ENCODE assay signal across 8 mouse cellular contexts in genomic region chr7:134027020-134027415, GRCm38 (mm10).
DNase-seq lines count a peak whose midpoint lies in the region; ATAC-seq and TF ChIP-seq lines count a peak whose summit lies in the region.

No protein-coding gene starts in this region.

- H3K27ac ChIP-seq in hindbrain, embryonic 10.5 days = peak overlapping the region; percentile 60
- no peak overlapping the region for H3K27ac ChIP-seq in hindbrain, embryonic 13.5 days
- 0 out of 2 replicates have a peak overlapping the region, but pooled peaks have one; percentile 42 for H3K27ac ChIP-seq in cortical plate, adult 2 months (ENCODE audit: insufficient read depth, low read length)
- peak overlapping the region; percentile 82 for H3K27ac ChIP-seq in limb, embryonic 14.5 days (replicated peaks; ENCODE audit: low read depth, low read length)

- WGBS in hindbrain, embryonic 10.5 days = 35% methylated on average over 5 of the region's 5 CpGs
- 19% methylated on average over 5 of the region's 5 CpGs for WGBS in hindbrain, embryonic 13.5 days
- WGBS in limb, embryonic 14.5 days = 75% methylated on average over 5 of the region's 5 CpGs

- H3K9ac ChIP-seq in hindbrain, embryonic 13.5 days = no peak overlapping the region
- H3K9ac ChIP-seq in limb, embryonic 14.5 days (ENCODE audit: low read depth, low read length, severe bottlenecking) = no peak overlapping the region

- ATAC-seq in hindbrain, embryonic 13.5 days (ENCODE audit: low FRiP score) = no peak
- no peak for ATAC-seq in limb, embryonic 14.5 days (ENCODE audit: low FRiP score, low read depth)

- no peak for TF ChIP-seq CTCF in cortical plate, adult 2 months (IDR thresholded peaks at IDR 0.05; ENCODE audit: extremely low read depth, insufficient read depth, low read length)

- no peaks in the 10 kb centered on the region for H3K36me3 ChIP-seq in hindbrain, embryonic 10.5 days
- no peaks in the 10 kb centered on the region for H3K36me3 ChIP-seq in hindbrain, embryonic 13.5 days
- H3K36me3 ChIP-seq in limb, embryonic 14.5 days (ENCODE audit: control insufficient read depth, insufficient read depth, low read length) = no peaks in the 10 kb centered on the region

- H3K4me2 ChIP-seq in hindbrain, embryonic 13.5 days = no peak overlapping the region
- H3K4me2 ChIP-seq in limb, embryonic 14.5 days (replicated peaks; ENCODE audit: low read depth, low read length, severe bottlenecking) = no peak overlapping the region

- H3K27me3 ChIP-seq in hindbrain, embryonic 10.5 days (ENCODE audit: insufficient read depth, poor library complexity, severe bottlenecking) = no peaks in the 10 kb centered on the region
- H3K27me3 ChIP-seq in hindbrain, embryonic 13.5 days = 0 out of 2 replicates have a peak, but pooled peaks cover 4% of the 10 kb centered on the region
- no peaks in the 10 kb centered on the region for H3K27me3 ChIP-seq in limb, embryonic 14.5 days (ENCODE audit: control insufficient read depth, insufficient read depth, low read length)

- no peak for TF ChIP-seq POLR2A in cortical plate, adult 2 months (IDR thresholded peaks at IDR 0.05; ENCODE audit: extremely low read depth, insufficient read depth, low read length)
- no peak for TF ChIP-seq POLR2A in limb, embryonic 14.5 days (IDR thresholded peaks at IDR 0.05; ENCODE audit: borderline replicate concordance, extremely low read depth, insufficient read depth, insufficient read length)

- no peak overlapping the region for H3K4me3 ChIP-seq in hindbrain, embryonic 10.5 days
- no peak overlapping the region for H3K4me3 ChIP-seq in hindbrain, embryonic 13.5 days
- H3K4me3 ChIP-seq in cortical plate, adult 2 months (ENCODE audit: insufficient read depth, low read length) = no peak overlapping the region
- H3K4me3 ChIP-seq in limb, embryonic 14.5 days (replicated peaks; ENCODE audit: low read length) = no peak overlapping the region

- H3K9me3 ChIP-seq in hindbrain, embryonic 10.5 days = no peaks in the 10 kb centered on the region
- H3K9me3 ChIP-seq in hindbrain, embryonic 13.5 days = no peaks in the 10 kb centered on the region
- no peaks in the 10 kb centered on the region for H3K9me3 ChIP-seq in limb, embryonic 14.5 days (ENCODE audit: control insufficient read depth, low read length)

- H3K4me1 ChIP-seq in hindbrain, embryonic 10.5 days (replicated peaks) = peaks cover 33% of the 10 kb centered on the region
- peaks cover 18% of the 10 kb centered on the region for H3K4me1 ChIP-seq in hindbrain, embryonic 13.5 days (replicated peaks)
- peaks cover 2% of the 10 kb centered on the region; the same call in 1 of the 2 replicates for H3K4me1 ChIP-seq in cortical plate, adult 2 months (ENCODE audit: control insufficient read depth, insufficient read depth, low read length)
- H3K4me1 ChIP-seq in limb, embryonic 14.5 days (ENCODE audit: control insufficient read depth, insufficient read depth, low read length) = peaks cover 32% of the 10 kb centered on the region

- no peak for DNase-seq in hindbrain, embryonic 10.5 days (ENCODE audit: low spot score)
- DNase-seq in Muller cell, postnatal 12 days (ENCODE audit: inconsistent ontology term) = peak; percentile 43
- no peak for DNase-seq in limb, embryonic 14.5 days (ENCODE audit: low spot score)
- no peak for DNase-seq in cerebellum, adult 11-12 months
- DNase-seq in gastrocnemius, adult 8-10 months (ENCODE audit: low spot score in 2 of 2) = no peak
- no peak for DNase-seq in cerebellum, adult 18-20 months
